Mouse (Mus musculus) urinary bladder, postnatal 10 days (tissue): ENCODE results near the gene 1700037C18Rik.

Experiments
- DNase-seq: peaks from one replicate; pipeline ENCODE4 v3.0.0; 2022; ENCODE audit warnings: low spot score

The 1700037C18Rik gene

DNA sequence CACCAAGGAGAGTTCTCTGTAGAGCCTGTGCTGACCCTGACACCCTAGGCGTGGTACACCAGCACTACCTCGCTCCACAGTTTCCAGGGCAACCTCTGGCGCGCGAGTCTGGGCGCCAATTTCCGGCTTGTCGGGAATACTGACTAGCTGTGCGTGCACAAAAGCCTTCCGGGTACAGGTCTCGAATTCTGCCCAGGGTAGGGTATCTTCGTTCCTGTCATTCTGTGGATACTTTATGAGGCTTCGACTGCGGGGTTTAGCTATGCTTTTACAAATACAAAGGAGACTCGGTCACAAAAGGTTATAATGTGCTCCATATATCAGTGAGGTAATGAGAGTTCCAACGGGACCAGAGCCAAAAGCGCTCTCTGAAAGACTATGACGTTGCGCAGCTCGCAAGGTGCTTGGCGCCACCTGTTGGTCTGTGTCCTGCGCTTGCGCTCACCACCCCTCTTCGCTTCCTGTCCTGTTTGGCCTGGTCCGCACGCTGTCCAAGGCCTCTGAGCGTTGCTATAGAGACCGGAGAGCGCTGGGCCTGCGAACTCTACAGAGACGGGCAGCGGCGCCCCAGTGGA is at the start of gene 1700037C18Rik, which contains the start of gene Cluap1:
1700037C18Rik (minus strand) TSS at position 153 of the 575 bp plus-strand sequence.
Cluap1 (plus strand) TSS at position 265 of the 575 bp plus-strand sequence.
- peak; percentile 74 for DNase-seq

- DNase-seq: no peak
These were observed 47.9 kb upstream of the 1700037C18Rik start for GRCm38 (mm10) chr16:3956369-3956768.

- DNase-seq: no peak
These were observed 42.7 kb upstream of the 1700037C18Rik start for GRCm38 (mm10) chr16:3951141-3951540.

DNA sequence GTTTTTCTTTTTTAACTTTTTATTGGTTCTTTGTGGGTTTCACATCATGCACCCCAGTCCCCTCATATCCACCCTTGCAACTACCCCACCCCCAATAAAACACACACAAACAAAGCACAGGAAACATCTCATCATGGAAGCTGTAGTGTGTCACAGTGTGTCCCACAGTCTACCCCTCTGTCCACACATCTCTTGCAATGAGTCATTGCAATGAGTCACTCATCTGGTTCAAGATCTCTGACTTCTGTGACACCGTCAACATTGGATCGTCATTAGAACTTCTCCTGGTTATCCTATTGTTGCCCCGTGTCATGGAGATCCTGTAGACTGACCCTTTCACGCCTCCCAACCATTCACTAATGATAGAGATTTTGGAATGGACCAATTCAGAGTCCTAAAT is 26.2 kb upstream of the 1700037C18Rik start:
- no peak for DNase-seq

DNA sequence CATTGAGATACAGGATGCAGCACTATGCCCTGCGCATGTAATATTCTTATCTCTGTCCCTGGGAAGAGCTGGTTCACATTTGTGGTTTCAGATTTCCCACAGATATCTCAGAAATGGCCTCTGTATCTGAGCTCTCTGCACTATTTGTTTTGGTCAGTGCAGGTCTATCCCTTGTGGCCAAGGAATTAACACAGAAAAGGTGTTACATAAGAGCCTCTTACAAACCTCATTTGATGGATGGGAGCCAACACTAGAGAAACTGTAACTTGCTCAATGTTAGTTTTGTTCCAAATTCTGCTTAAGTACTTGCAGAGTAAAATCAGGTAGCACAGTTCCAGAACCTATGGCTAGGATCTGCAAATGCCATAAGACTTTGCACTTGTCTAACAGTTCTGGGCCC is 25.6 kb upstream of the 1700037C18Rik start:
- DNase-seq: no peak

DNA sequence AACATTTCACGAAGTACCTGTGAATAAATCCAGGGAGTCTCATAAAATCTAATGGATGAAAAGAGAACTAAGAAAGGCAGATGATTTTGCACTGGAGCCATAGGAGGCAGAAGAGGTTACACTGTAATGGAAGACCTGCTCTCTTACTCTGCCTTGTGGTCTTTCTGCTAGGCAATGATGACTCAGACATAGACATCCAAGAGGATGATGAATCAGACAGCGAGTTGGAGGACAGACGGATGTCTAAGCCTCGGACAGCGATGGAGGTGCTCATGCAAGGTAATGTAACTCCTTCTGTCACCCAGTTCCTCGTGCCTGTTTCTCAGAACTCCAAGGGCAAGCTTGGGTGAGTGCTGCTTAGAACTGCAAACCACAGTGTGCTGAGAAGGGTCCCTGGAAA is 25.0 kb upstream of the 1700037C18Rik start:
- no peak for DNase-seq

DNA sequence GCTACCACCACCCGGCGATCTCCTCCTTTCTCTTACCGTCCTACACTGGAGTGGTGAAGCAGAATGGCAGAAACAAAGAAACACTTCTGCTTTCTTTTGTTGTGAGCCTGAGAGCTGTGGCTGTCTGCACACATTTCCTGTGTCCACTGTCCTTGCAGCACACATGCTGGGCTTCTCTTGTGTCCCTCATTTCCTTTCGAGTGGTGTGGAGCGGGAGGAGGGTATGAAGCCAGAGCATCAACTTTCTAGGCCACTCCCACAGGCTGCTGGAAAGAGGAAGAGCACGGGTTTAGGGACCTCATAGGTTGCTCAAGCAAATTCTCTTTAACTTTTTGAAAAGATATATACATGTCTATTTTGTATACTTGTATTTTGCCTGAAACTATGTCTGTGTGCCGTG is 20.7 kb upstream of the 1700037C18Rik start:
- no peak for DNase-seq

GRCm38 (mm10) chr16:3928582-3928981 is 20.1 kb upstream of the 1700037C18Rik start:
- no peak for DNase-seq

GRCm38 (mm10) chr16:3923966-3924365 is 15.5 kb upstream of the 1700037C18Rik start:
- no peak for DNase-seq

- no peak for DNase-seq
These were observed 15.0 kb upstream of the 1700037C18Rik start for GRCm38 (mm10) chr16:3923515-3923914.

DNA sequence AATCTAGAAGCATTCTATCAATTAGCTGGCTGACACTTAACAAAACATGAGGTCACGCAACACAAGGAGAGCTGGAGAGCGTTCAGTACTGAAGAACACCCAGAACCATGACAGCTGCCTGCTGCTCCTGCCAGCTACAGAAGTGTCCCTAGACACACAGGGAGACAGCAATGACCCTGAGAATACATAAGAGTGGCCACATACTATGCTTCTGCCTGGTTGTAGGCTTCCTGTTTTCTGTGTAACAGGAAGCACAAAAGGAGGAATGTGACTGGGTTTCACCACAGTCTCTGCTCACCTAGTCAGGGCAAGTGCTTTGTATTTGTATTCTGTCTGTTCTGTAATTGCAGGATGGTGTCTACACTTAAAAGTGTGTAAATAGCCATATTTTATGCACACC is 12.3 kb upstream of the 1700037C18Rik start:
- DNase-seq: no peak

DNA sequence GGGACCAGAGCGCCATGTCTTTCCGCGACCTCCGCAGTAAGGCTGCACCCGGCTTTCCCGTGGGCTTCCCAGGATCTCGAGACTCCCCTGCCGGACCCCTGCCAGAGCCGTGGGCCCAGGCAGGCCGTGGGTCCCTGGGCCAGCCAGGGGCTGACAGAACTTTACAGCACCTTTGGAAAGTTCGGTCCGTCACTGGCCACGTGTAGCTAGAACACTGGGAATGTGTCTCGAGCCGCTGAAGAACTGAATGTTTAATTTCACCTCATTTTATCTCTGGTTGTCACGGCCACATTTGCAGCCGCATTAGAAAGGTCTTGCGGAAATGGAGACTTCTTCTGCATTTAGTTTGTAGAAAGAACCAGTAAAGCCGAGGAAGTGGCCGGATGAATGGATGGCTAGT is 629 bp upstream of the 1700037C18Rik start:
- no peak for DNase-seq

DNA sequence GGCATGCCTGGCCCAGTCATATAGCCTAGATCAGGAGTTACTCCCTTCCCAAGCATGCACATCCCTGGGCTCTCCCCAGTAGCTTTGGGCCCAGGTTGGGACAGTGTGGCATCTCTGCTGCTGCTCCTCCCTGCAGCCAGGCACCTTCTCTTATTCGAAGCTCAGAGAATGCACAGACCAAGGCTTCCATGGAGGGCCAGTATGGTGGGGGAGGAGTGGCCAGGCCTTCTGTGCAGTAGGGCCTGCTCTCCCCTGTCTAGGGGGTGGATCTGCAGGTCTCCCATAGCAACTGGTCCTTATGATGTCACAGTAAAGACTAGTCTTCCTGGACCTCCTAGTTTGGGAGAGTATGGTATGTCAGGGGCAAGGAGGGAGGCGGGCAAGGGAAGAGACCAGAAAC is 1.0 kb downstream of the 1700037C18Rik start:
- no peak for DNase-seq

- no peak for DNase-seq
These were observed 11.9 kb downstream of the 1700037C18Rik start for GRCm38 (mm10) chr16:3896553-3896952.

DNA sequence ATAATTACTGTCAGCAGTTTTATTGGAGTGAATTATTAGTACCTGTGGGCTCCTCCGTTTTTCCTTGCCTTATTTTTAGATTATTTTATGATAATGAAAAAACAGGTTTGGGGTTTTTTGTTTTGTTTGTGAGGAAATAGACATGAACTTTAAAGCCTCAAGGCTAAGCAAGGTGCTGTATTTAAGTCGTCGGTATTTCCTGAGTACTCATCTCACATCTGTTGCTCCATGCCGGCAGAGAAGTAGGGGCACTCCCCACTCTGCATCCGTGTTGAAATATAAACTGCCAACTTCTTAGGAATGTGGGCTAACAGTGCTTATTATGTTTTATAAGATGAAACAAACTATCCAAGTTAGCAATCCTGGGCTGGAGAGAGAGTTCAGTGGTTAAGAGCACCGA is 12.4 kb downstream of the 1700037C18Rik start:
- no peak for DNase-seq

GRCm38 (mm10) chr16:3895173-3895792 is 13.2 kb downstream of the 1700037C18Rik start:
- DNase-seq: no peak

GRCm38 (mm10) chr16:3893739-3894138 is 14.8 kb downstream of the 1700037C18Rik start:
- no peak for DNase-seq

DNA sequence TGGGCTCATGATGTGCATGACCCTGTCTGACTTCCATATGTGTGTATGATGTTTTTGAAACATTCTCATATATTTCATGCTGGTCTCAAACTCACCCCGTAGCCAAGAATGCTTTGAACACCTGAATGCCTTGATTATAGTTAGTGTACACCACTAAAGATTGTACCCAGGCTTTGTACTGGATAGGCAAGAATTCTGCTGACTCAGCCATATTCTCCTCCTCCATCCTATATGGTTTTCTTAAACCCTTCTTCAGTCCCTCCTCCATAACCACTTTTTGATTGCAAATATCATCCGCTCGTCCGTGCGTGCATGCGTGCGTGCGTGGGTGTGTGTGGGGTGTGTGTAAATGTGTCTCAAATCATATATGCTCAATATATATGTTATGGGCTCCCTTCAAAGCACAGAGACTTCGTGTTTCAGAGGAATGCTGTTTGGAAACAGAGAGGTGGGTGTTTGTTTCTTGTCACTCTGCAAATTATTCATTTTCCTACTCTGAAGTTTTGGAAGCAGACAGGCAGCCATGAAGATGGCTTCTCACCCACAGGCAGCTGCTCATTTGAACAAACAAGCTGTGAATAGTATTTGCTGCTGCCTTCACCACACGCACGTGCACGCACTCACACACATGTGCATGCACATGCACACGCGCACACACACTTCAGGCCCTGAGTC is 16.7 kb downstream of the 1700037C18Rik start:
- DNase-seq: no peak

GRCm38 (mm10) chr16:3885065-3885670 is 23.3 kb downstream of the 1700037C18Rik start:
- DNase-seq: no peak

GRCm38 (mm10) chr16:3884201-3885064 is 24.1 kb downstream of the 1700037C18Rik start, which contains the start of the genes Zfp597 and Gm20695:
Gene Zfp597 (minus strand): TSS chr16:3884561.
Gene Gm20695 (plus strand): TSS chr16:3884648.
- DNase-seq: peak; percentile 82

GRCm38 (mm10) chr16:3876346-3876745 is 32.1 kb downstream of the 1700037C18Rik start:
- DNase-seq: no peak
